ENCODE assay signal across 8 mouse cellular contexts in the genomic region with DNA sequence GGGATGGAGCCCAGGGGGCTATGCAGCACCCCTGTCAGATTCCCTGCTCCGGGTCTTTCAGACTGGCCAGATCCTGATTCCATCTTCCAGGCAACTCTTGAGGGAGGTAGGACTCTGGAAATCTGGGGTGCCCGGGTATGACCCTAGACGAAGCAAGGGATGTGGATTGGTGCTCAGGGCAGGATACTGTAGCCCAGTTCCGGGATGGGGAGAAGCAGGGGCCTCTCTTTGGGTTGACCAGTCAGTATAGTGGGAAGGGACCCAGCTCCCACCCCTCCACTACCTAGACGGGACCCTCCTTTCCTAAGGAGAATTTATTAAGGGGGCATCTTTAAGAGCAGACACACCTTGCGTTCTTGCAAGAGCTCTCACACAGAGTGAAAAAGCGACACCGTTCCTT. TPM values are rescaled to one million over a fixed set of nuclear protein-coding genes. Genes with fewer than 3 reads are reported as not detected.
DNase-seq lines count a peak whose midpoint lies in the region; ATAC-seq lines count a peak whose summit lies in the region.

No protein-coding gene starts in this region.

- ATAC-seq in lung, embryonic 16.5 days (ENCODE audit: low read depth): no peak; the same call in 1 of the 2 replicates
- ATAC-seq in limb, embryonic 11.5 days (ENCODE audit: insufficient number of reproducible peaks, low FRiP score, low TSS enrichment, low read depth): no peak
- peak; percentile 23; the same call in 1 of the 2 replicates for ATAC-seq in stomach, embryonic 14.5 days (ENCODE audit: insufficient number of reproducible peaks, insufficient read depth, low FRiP score, low read depth)

- H3K9me3 ChIP-seq in lung, embryonic 16.5 days (ENCODE audit: control insufficient read depth, low read length): no peaks in the 10 kb centered on the region
- H3K9me3 ChIP-seq in limb, embryonic 11.5 days (ENCODE audit: control insufficient read depth, low read length): no peaks in the 10 kb centered on the region
- H3K9me3 ChIP-seq in stomach, embryonic 14.5 days (ENCODE audit: control insufficient read depth, low read depth, low read length): no peaks in the 10 kb centered on the region

- H3K36me3 ChIP-seq in lung, embryonic 16.5 days (ENCODE audit: control insufficient read depth, insufficient read depth, low read length): peaks cover 4% of the 10 kb centered on the region
- H3K36me3 ChIP-seq in limb, embryonic 11.5 days (ENCODE audit: control insufficient read depth, insufficient read depth, low read length): peaks cover 2% of the 10 kb centered on the region; the same call in 1 of the 2 replicates
- no peaks in the 10 kb centered on the region; the same call in 1 of the 2 replicates for H3K36me3 ChIP-seq in stomach, embryonic 14.5 days (ENCODE audit: control insufficient read depth, insufficient read depth, low read length)

- H3K9ac ChIP-seq in lung, embryonic 16.5 days (ENCODE audit: low read length): no peak overlapping the region
- H3K9ac ChIP-seq in limb, embryonic 11.5 days (ENCODE audit: low read length): no peak overlapping the region
- no peak overlapping the region for H3K9ac ChIP-seq in stomach, embryonic 14.5 days (replicated peaks; ENCODE audit: low read depth, low read length)

- H3K4me3 ChIP-seq in lung, embryonic 16.5 days (ENCODE audit: low read length): 0 out of 2 replicates have a peak overlapping the region, but pooled peaks have one; percentile 3
- H3K4me3 ChIP-seq in limb, embryonic 11.5 days (ENCODE audit: low read depth, low read length): no peak overlapping the region
- peak overlapping the region; percentile 8 for H3K4me3 ChIP-seq in stomach, embryonic 14.5 days (ENCODE audit: low read depth, low read length)

- H3K4me1 ChIP-seq in lung, embryonic 16.5 days (replicated peaks; ENCODE audit: control insufficient read depth, insufficient read depth, low read length): no peaks in the 10 kb centered on the region
- H3K4me1 ChIP-seq in limb, embryonic 11.5 days (ENCODE audit: control insufficient read depth, insufficient read depth, low read length): no peaks in the 10 kb centered on the region
- H3K4me1 ChIP-seq in stomach, embryonic 14.5 days (ENCODE audit: control insufficient read depth, insufficient read depth, low read length): no peaks in the 10 kb centered on the region

- H3K27me3 ChIP-seq in lung, embryonic 16.5 days (ENCODE audit: control insufficient read depth, insufficient read depth, low read depth, low read length): peaks cover 5% of the 10 kb centered on the region
- H3K27me3 ChIP-seq in limb, embryonic 11.5 days (ENCODE audit: control insufficient read depth, insufficient read depth, low read length): 0 out of 2 replicates have a peak, but pooled peaks cover 5% of the 10 kb centered on the region
- H3K27me3 ChIP-seq in stomach, embryonic 14.5 days (ENCODE audit: control insufficient read depth, insufficient read depth, low read length): no peaks in the 10 kb centered on the region

- H3K27ac ChIP-seq in lung, embryonic 16.5 days (ENCODE audit: low read length): no peak overlapping the region
- no peak overlapping the region for H3K27ac ChIP-seq in limb, embryonic 11.5 days (replicated peaks; ENCODE audit: low read depth, low read length)
- no peak overlapping the region for H3K27ac ChIP-seq in stomach, embryonic 14.5 days (ENCODE audit: low read length)

- DNase-seq in embryo, embryonic 10.5 days (ENCODE audit: low spot score): peak; percentile 0
- DNase-seq in embryo, embryonic 11 days: no peak
- no peak for DNase-seq in lung, postnatal 14 days
- no peak for DNase-seq in limb, embryonic 11.5 days (ENCODE audit: low spot score)
- no peak for DNase-seq in frontal cortex, postnatal 10 days (ENCODE audit: low spot score in 2 of 2)
- no peak for DNase-seq in c-Kit-positive CD71-positive TER-119-positive erythroid progenitor cells, embryonic 14.5 days (ENCODE audit: low spot score)

- 32% methylated on average over 8 of the region's 8 CpGs for WGBS in lung, embryonic 16.5 days
- 38% methylated on average over 8 of the region's 8 CpGs for WGBS in limb, embryonic 11.5 days
- WGBS in stomach, embryonic 14.5 days: 27% methylated on average over 8 of the region's 8 CpGs

- H3K4me2 ChIP-seq in lung, embryonic 16.5 days (ENCODE audit: low read depth, low read length): 0 out of 2 replicates have a peak overlapping the region, but pooled peaks have one; percentile 22
- peak overlapping the region; percentile 45 for H3K4me2 ChIP-seq in limb, embryonic 11.5 days (ENCODE audit: low read depth, severe bottlenecking)
- H3K4me2 ChIP-seq in stomach, embryonic 14.5 days (replicated peaks; ENCODE audit: low read depth, low read length): no peak overlapping the region; the same call in 1 of the 2 replicates

RNA-seq across cellular contexts. Expression of a gene that starts 0.6 kb away (rescaled TPM):
- polyA plus RNA-seq in lung, embryonic 16.5 days (2015; fragmentation: Nextera tagmentation; extraction: Ambion mirVana): 0.49 and 1.2 TPM in 2 replicates
- polyA plus RNA-seq in limb, embryonic 11.5 days (2014; fragmentation: Nextera tagmentation; extraction: Ambion mirVana): 1.3 and 1.6 TPM in 2 replicates
- polyA plus RNA-seq in stomach, embryonic 14.5 days (2014; fragmentation: Nextera tagmentation; extraction: Ambion mirVana): 2.3 and 2.9 TPM in 2 replicates

RNA-seq across cellular contexts. Expression of a gene that starts 37.3 kb away (rescaled TPM):
- polyA plus RNA-seq in lung, embryonic 16.5 days (2015; fragmentation: Nextera tagmentation; extraction: Ambion mirVana): 6.7 and 6.9 TPM in 2 replicates
- polyA plus RNA-seq in limb, embryonic 11.5 days (2014; fragmentation: Nextera tagmentation; extraction: Ambion mirVana): 6.0 and 11.4 TPM in 2 replicates
- polyA plus RNA-seq in stomach, embryonic 14.5 days (2014; fragmentation: Nextera tagmentation; extraction: Ambion mirVana): 9.6 and 14.5 TPM in 2 replicates
